Mouse (Mus musculus) brain, embryonic 14.5 days (tissue): ENCODE data around the gene Tex52.

ENCODE experiments used
- CTCF ChIP-seq: fragments of 200-500 bp; IDR thresholded peaks from 2 replicates; pipeline ENCODE4 v1.5.1; 2012; ENCODE audit warnings: inconsistent platforms, mild to moderate bottlenecking, moderate library complexity, borderline replicate concordance; ENCODE audit not compliant: insufficient read depth, insufficient read length; ENCODE audit errors: extremely low read depth
- POLR2A ChIP-seq: fragments of 200-500 bp; IDR thresholded peaks from 2 replicates; pipeline ENCODE4 v1.6.1; 2012; ENCODE audit warnings: mild to moderate bottlenecking, inconsistent platforms, borderline replicate concordance; ENCODE audit not compliant: poor library complexity, insufficient read depth, insufficient read length, severe bottlenecking; ENCODE audit errors: extremely low read depth

DNA sequence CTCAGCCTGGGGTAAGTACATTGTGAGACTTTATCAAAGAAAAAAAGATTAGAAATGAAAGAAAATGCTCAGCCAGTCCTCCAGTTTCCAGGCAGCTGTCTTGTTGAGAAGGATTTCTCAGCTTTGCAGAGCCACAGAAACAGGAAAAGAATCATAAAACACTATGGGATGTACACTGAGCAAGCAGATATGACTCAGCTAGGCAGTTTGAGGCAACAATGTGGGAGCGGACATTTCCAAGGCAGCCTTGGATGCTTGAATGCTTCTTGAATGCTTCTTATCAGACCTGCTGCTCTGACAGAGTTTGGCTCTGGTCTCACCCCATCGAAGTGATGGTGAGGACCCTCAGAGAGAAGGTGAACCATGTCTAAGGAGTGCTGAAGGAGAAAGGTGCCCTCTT, 45.8 kb downstream of the Tex52 start:
- TF ChIP-seq CTCF, result no peak
- no peak for TF ChIP-seq POLR2A
